8 mouse cellular contexts compared by ENCODE assay signal in the genomic region with DNA sequence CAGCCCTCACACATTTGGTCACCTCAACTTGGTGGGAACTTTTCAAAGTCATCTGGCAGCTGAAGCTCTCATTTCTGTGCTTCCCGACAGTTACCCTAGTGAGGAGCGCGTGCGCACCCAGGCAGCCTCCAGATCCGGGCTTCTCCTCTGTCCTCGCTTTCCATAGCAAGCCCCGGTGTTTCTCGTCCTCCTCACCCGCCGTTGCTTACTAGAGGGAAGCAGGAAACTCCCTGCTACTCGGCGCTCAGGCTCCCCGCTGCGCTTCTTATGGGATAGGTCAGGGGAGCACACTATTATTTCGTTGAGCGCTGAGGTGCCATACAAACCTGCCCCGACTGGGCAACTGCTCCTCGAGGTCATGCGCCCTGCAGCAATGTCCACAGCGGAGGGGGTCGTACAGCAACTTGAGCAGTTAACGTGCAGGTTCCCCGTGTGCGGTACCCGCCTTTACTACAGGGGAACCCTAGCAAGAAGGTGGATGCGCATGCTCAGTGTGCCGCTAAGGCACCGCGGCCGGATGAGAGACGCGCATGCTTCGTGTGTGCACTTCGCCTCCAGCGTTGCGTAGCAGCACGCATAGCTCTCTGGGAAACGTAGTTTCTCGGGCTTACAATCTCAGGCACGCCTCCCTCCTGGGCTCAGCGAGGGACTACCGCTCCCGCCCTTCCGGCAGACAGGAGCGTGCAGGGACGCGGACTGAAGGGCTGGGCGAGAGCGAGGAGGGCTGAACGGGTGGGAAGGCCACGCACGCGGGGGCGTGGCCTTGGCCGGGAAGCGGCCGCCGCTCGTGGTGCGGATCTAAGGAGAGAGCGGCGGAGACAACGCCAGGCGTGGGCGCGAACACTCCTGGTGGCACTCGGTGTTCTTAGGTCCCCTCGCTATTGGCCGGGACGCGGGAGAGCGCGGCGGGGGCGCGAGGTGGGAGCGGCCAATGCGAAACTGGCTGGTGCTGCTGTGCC. TPM values are rescaled to one million over a fixed set of nuclear protein-coding genes. Genes with fewer than 3 reads are reported as not detected.
DNase-seq lines count a peak whose midpoint lies in the region; ATAC-seq and TF ChIP-seq lines count a peak whose summit lies in the region.

Gene B3galnt2 (plus strand): TSS at position 596 of the 959 bp plus-strand sequence.

- peak; percentile 68; the same call in 1 of the 2 replicates for TF ChIP-seq POLR2A in bone marrow macrophage, adult 2 months (IDR thresholded peaks at IDR 0.05; ENCODE audit: borderline replicate concordance, low read depth, low read length)
- TF ChIP-seq POLR2A in embryonic fibroblast, embryonic 13.5 days (IDR thresholded peaks at IDR 0.05; ENCODE audit: low read depth, low read length) = peak; percentile 99

- H3K9me3 ChIP-seq in kidney, embryonic 14.5 days (ENCODE audit: control insufficient read depth, low read length) = no peaks in the 10 kb centered on the region
- no peaks in the 10 kb centered on the region for H3K9me3 ChIP-seq in limb, embryonic 15.5 days

- peak within 1 kb of the TSS; percentile 83 for H3K9ac ChIP-seq in kidney, embryonic 14.5 days (ENCODE audit: low read depth, low read length)
- peak within 1 kb of the TSS; percentile 78 for H3K9ac ChIP-seq in limb, embryonic 15.5 days

- H3K4me1 ChIP-seq in bone marrow macrophage, adult 2 months (ENCODE audit: control insufficient read depth, insufficient read depth, low read length) = peaks cover 7% of the 10 kb centered on the region
- no peaks in the 10 kb centered on the region; the same call in 1 of the 2 replicates for H3K4me1 ChIP-seq in embryonic fibroblast, embryonic 13.5 days (ENCODE audit: control insufficient read depth, insufficient read depth, low read length)
- 0 out of 2 replicates have a peak, but pooled peaks cover 3% of the 10 kb centered on the region for H3K4me1 ChIP-seq in kidney, embryonic 14.5 days (ENCODE audit: control insufficient read depth, insufficient read depth, low read length)
- H3K4me1 ChIP-seq in limb, embryonic 15.5 days = peaks cover 6% of the 10 kb centered on the region; the same call in 1 of the 2 replicates

- H3K36me3 ChIP-seq in kidney, embryonic 14.5 days (ENCODE audit: control insufficient read depth, insufficient read depth, low read length) = no peaks in the 10 kb centered on the region
- H3K36me3 ChIP-seq in limb, embryonic 15.5 days = no peaks in the 10 kb centered on the region

- 0 out of 2 replicates have a peak, but pooled peaks have one; percentile 14 for TF ChIP-seq CTCF in bone marrow macrophage, adult 2 months (IDR thresholded peaks at IDR 0.05; ENCODE audit: low read depth, low read length)
- TF ChIP-seq CTCF in embryonic fibroblast, embryonic 13.5 days (IDR thresholded peaks at IDR 0.05; ENCODE audit: borderline replicate concordance, insufficient read depth, low read length) = no peak

- H3K4me3 ChIP-seq in bone marrow macrophage, adult 2 months (ENCODE audit: insufficient read depth, low read length) = peak within 1 kb of the TSS; percentile 83
- H3K4me3 ChIP-seq in embryonic fibroblast, embryonic 13.5 days (ENCODE audit: insufficient read depth, low read length) = peak within 1 kb of the TSS; percentile 72
- H3K4me3 ChIP-seq in kidney, embryonic 14.5 days (ENCODE audit: low read length) = peak within 1 kb of the TSS; percentile 92
- H3K4me3 ChIP-seq in limb, embryonic 15.5 days = peak within 1 kb of the TSS; percentile 91

- peak; percentile 99 for ATAC-seq in kidney, embryonic 14.5 days (ENCODE audit: low FRiP score, low TSS enrichment)
- ATAC-seq in limb, embryonic 15.5 days (ENCODE audit: insufficient number of reproducible peaks, low FRiP score, low TSS enrichment, low read depth) = peak; percentile 100

- H3K27ac ChIP-seq in bone marrow macrophage, adult 2 months (ENCODE audit: insufficient read depth, low read depth, low read length) = peak within 1 kb of the TSS; percentile 44
- peak within 1 kb of the TSS; percentile 7 for H3K27ac ChIP-seq in embryonic fibroblast, embryonic 13.5 days (ENCODE audit: insufficient read depth, low read length)
- peak within 1 kb of the TSS; percentile 79 for H3K27ac ChIP-seq in kidney, embryonic 14.5 days (ENCODE audit: low read depth, low read length)
- peak within 1 kb of the TSS; percentile 92 for H3K27ac ChIP-seq in limb, embryonic 15.5 days

- under 1% methylated on average over 71 of the region's 78 CpGs for WGBS in kidney, embryonic 14.5 days
- under 1% methylated on average over 78 of the region's 78 CpGs for WGBS in limb, embryonic 15.5 days

- no peaks in the 10 kb centered on the region for H3K27me3 ChIP-seq in kidney, embryonic 14.5 days (ENCODE audit: control insufficient read depth, insufficient read depth, low read length)
- no peaks in the 10 kb centered on the region for H3K27me3 ChIP-seq in limb, embryonic 15.5 days

- H3K4me2 ChIP-seq in kidney, embryonic 14.5 days (replicated peaks; ENCODE audit: low read depth, low read length) = peak within 1 kb of the TSS; percentile 65
- peak within 1 kb of the TSS; percentile 77 for H3K4me2 ChIP-seq in limb, embryonic 15.5 days

- peak; percentile 99 for DNase-seq in A20 (ENCODE audit: low read depth, low spot score)
- DNase-seq in heart, adult 9 months (ENCODE audit: low spot score in 2 of 2) = peak; percentile 99
- peak; percentile 90 to 91 for DNase-seq in monocyte, adult 2 months (ENCODE audit: low read depth in 1 of 2, low spot score in 2 of 2)
- peak; percentile 99 for DNase-seq in spleen, postnatal 36 days (ENCODE audit: low spot score in 2 of 2)

RNA-seq across cellular contexts. Expression of gene B3galnt2, which starts in this region (rescaled TPM):
- 9.8 and 11.5 TPM in 2 replicates for polyA plus RNA-seq in bone marrow macrophage, adult 2 months (2012; ENCODE audit: insufficient read depth, insufficient read length, missing spikeins)
- polyA plus RNA-seq in embryonic fibroblast, embryonic 13.5 days (2011; ENCODE audit: insufficient read length, low read depth, missing spikeins) = 41.1 and 44.5 TPM in 2 replicates
- polyA plus RNA-seq in kidney, embryonic 14.5 days (2014; fragmentation: Nextera tagmentation; extraction: Ambion mirVana) = 27.3 and 42.9 TPM in 2 replicates
- 37.5 and 39.8 TPM in 2 replicates for polyA plus RNA-seq in limb, embryonic 15.5 days (2015; fragmentation: Nextera tagmentation; extraction: Ambion mirVana)

Comparison
In these comparisons a context has a peak if more than half of its experiments do, and no peak if none do; other contexts are left out.
1. Peak in every context shown above with its lines: DNase-seq, ATAC-seq, H3K4me3 ChIP-seq and H3K27ac ChIP-seq.
2. H3K27ac ChIP-seq: peak in every context shown above with its lines; median percentile 92 in limb, embryonic 15.5 days; 79 in kidney, embryonic 14.5 days; 44 in bone marrow macrophage, adult 2 months; 7 in embryonic fibroblast, embryonic 13.5 days.